Mouse (Mus musculus) neural tube, embryonic 10.5 days (tissue): ENCODE data around the gene Vdac2.
A peak's percentile ranks its signal among the peaks of the same experiment; 100 is the strongest.

Experiments
- DNase-seq: peaks from one replicate; pipeline ENCODE4 v3.0.0-alpha.2; 2017; ENCODE audit warnings: low spot score; ENCODE audit errors: extremely low spot score

Gene Vdac2

DNA sequence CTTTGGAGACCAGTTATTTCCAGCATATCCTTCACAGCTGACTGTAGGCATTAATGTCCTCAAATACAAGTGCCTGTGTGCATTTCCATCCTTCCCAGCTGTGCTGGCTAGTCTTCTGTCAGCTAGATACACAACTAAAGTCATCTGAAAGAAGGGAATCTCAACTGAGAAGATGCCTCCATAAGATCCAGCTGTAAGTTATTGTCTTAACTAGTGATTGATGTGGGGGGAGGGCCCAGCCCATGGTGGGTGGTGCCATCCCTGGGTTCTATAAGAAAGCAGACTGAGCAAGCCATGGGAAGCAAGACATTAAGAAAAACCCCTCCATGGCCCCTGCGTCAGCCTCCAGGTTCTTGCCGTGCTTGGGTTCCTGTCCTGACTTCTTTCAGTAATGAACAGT is at the start of gene Vdac2:
TSS of gene Vdac2 (plus strand) at position 301 of the 400 bp plus-strand sequence.
- no peak for DNase-seq

GRCm38 (mm10) chr14:21776201-21776600 is 48.8 kb upstream of the Vdac2 start:
- no peak for DNase-seq

- DNase-seq, result no peak
These were observed 38.5 kb upstream of the Vdac2 start for GRCm38 (mm10) chr14:21786500-21786899.

DNA sequence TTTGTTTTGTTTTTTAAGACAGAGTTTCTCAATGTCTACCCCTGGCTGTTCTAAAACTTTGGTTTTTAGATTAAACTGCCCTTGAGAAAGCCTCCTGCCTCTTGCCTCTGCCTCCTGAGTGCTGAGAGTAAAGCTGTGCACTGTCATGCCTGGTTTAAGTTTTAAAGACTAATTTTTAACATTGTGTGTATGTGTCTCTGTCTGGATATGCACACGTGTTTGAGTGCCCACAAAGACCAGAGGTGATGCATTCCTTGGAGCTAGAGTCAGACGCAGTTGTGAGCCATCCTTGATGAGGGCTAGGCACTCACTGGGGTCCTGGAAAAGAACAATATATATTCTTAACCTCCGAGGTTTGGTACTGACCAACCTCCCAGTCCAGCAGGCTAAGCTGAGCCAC is 37.7 kb upstream of the Vdac2 start:
- no peak for DNase-seq

DNA sequence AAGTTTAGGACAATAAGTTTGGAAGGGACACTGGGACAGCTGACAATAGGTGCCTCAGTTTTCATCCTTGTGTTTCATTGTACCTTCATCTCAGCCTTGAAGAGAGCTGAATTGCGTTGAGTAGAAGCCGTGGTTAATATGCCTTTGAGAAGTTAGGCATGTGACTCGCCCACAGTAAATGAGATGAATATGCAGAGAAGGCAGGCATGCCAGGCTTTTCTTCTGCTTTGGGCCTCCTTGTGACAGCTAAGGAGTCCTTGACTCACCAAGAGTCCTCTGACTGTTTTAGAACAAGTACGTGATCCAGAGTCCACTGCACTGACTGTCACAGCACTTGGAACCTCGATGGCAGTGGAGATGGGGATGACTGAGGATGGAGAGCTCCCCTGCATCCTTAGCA is 36.9 kb upstream of the Vdac2 start:
- DNase-seq, result no peak

GRCm38 (mm10) chr14:21790585-21791251 is 34.3 kb upstream of the Vdac2 start:
- DNase-seq, result no peak

DNA sequence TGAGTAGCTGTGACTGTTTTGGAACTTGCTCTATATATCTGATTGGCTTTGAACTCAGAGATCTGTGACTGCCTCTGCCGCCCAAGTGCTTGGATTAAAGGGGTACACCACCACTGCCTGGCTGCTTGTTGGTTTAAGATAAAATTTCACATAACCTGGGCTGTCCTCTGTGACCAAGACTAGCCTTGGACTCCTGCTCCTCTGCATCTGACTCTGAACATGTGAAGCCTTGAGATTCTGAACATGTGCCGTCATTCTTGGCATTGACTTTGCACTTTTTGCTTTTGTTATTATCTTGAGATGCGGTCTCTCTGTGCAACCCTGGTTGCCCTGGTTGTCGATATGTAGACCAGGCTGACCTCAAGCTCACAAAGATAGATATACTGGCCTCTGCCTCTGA is 33.3 kb upstream of the Vdac2 start:
- DNase-seq, result no peak

DNA sequence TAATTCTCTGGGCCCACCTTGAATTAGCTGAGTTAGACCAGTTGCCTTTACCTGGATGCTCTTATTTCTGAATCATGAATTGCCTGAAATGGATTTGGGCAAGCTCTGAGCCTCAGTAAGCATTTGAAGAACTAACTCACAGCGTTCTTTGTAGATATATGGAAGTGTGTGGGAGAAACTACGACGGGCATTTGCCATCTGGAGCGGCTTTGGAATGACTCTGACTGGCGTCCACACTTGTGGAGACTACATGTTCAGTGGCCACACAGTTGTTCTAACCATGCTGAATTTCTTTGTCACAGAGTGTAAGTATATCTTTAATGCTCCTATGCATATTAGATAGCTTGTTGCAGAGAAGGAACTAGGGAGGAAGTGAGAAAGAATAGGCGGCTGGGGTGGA is 32.8 kb upstream of the Vdac2 start:
- no peak for DNase-seq

- DNase-seq, result no peak
These were observed 24.4 kb upstream of the Vdac2 start for GRCm38 (mm10) chr14:21800641-21801040.

DNA sequence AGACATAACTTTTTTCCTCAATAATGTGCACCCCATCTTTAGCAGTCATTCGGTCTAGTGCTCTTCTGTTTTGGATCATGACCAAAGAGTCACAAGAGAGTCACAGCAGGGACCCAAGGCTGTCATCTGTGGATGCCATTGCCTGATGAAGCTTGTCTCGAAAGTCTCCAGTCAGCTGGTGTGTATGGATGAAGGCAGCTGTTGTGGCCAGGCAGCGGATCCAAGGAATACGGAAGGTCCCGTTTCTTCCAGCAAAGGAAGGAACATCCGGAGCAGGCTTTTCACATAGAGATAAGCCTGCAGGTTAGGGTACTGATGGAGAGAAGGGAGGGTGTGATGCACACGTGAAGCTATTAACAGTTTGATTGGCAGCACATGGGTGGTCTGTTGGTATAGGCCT is 23.4 kb upstream of the Vdac2 start:
- no peak for DNase-seq

GRCm38 (mm10) chr14:21802543-21803206 is 22.4 kb upstream of the Vdac2 start:
- no peak for DNase-seq

- no peak for DNase-seq
These were observed 18.8 kb upstream of the Vdac2 start for GRCm38 (mm10) chr14:21806203-21806602.

- no peak for DNase-seq
These were observed 18.3 kb upstream of the Vdac2 start for GRCm38 (mm10) chr14:21806631-21807160.

DNA sequence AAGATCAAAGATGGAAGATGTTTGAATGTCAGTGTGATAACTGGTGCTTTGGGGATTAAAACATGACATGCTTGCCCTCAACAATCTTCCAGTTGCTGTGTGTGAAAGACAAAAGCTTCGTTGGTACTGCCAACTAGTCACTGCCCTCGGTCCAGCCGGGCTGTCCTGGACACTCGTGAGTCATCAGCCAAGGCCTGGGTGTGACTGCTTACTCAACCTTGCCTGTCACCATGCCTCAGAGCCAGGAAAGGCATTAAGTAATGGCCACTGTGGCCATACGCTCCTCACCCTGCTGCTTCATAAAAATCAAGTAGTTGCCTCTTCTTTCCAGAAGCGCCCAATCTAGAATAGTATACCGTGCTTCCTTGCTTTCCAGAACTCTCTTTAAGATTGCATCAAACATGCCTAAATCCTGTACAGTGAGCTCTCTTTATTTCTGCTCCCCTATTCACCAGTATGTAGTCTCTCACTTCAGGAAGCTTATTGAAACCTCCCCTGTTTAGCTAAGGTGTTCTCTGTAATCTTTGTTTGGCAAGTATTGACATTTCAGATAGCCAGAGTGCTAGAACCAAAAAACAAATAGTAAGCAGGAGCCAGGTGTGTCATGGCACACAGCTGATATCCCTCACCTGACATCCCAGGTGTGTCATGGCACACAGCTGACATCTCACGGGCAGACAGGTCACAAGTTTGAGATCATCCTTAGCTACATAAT is 16.7 kb upstream of the Vdac2 start:
- no peak for DNase-seq

DNA sequence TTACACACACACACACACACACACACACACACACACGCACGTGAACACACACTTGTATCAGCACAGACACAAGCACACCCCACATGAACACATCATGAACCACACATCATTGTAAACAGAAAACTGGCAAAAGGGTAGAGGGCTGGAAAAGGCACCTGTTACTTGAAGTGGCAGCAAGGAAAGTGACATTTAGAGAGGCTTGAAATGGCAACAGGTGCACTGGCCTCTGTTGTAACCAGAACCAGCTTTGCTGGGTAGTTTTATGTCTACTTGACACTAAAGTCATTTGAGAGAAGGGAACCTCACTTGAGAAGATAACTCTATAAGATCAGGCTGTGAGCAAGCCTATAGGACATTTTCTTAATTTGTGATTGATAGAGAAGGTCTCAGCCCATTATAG is 15.6 kb upstream of the Vdac2 start:
- no peak for DNase-seq

DNA sequence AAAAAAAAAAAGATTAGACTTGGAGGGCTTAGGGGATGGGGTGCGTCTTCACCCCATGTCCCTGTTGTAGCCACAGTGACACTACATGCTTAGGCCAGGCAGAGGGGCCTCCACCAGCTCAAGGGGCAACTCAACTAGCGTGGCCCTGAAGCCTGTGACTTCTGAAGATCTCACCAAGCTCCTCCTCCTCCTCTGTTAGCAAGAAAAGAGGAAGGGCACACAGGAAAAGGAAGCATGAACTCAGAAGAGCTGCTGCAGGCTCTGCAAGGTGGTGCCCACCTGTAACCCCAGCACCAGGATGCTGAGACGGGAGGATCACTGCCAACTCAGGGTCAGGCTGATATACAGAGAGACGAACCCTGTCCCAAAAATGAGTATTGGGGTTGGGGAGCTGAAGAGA is 13.7 kb upstream of the Vdac2 start:
- DNase-seq, result no peak

GRCm38 (mm10) chr14:21811744-21812393 is 13.2 kb upstream of the Vdac2 start:
- DNase-seq, result no peak

- peak; percentile 64 for DNase-seq
These were observed 12.4 kb upstream of the Vdac2 start for GRCm38 (mm10) chr14:21812590-21813162.

GRCm38 (mm10) chr14:21813216-21813615 is 11.8 kb upstream of the Vdac2 start:
- DNase-seq, result no peak

- no peak for DNase-seq
These were observed 11.2 kb upstream of the Vdac2 start for GRCm38 (mm10) chr14:21813847-21814246.

DNA sequence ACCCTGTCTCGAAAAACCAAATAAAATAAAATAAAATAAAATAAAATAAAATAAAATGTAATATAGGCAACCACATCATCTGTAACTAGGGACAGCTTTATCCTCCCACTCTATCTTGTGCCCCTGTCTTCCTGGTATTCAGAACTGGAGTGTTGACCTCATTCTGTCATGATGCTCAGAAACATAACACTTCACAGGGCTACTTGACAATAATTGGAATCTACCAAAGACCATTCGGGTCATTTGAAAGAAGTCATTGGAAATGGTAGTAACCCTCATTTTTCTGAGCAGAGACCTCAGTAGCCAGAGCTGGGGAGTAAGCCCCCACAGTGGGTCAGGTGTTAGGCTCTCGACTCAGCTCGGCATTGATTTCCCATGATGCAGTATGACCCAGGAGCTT is 10.4 kb upstream of the Vdac2 start:
- DNase-seq, result no peak
